Mouse (Mus musculus) inflammation-experienced regulatory T-cells, adult 6 months (primary cell): ENCODE data around the gene Ambra1. TPM values are rescaled to one million over a fixed set of nuclear protein-coding genes. Genes with fewer than 3 reads are reported as not detected.

Experiments used
- ATAC-seq: one replicate; pipeline ENCODE4 v1.8.0; 2017
- polyA plus RNA-seq, 3 experiments: library from polyadenylated mRNA; unstranded; fragments of 100-300 nt; shearing (Covaris generic); gene quantifications; one replicate each; pipeline ENCODE4 v1.2.1; 2017

The Ambra1 gene
- polyA plus RNA-seq, 3 experiments from 2014 or later, result 25.0 to 38.9 (median 32.2) TPM

- no peak for ATAC-seq
These were observed 192.0 kb downstream of the Ambra1 start for GRCm38 (mm10) chr2:91921790-91922570.

DNA sequence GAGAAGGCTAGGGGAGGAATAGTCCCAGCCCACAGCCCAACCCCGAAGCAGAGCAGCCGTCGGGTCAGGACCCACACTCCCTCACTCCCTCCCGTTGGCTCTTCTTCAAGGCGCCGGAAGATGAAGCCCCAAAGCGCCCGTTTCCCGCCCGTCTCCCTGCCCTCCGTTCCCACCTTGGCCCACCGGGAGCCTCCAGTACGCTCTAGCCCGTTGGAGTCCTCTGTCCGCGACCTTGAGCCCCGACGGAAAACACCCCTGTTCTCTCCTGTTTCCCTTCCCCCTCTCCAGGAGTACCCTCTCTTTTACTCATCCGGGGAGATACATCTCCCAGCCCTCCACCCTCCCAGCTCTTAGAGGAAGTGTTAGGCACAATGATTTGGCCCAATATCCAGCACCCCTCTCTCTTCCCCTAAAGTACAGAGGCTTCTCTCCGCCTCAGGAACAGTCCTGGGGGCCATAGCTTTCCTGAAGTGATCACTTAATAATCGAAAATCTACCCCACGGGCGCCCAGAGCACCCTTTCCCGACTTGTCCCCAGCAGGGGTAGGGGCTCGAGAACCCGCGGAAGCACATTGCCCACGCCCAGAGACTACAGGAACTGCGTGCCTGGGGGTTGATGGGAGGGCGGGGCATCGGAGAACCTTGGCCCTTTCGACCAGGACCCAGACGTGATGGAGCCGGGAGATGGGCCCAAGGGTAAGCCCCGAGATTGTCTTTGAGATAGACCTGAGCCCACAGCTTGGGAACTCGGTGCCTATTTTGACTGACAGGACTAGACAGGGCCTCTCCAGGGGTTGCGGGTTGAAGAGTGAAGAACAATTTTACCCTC is 192.9 kb downstream of the Ambra1 start:
- ATAC-seq, result no peak

- peak; percentile 61 for ATAC-seq
These were observed 193.7 kb downstream of the Ambra1 start for GRCm38 (mm10) chr2:91923415-91924337.

DNA sequence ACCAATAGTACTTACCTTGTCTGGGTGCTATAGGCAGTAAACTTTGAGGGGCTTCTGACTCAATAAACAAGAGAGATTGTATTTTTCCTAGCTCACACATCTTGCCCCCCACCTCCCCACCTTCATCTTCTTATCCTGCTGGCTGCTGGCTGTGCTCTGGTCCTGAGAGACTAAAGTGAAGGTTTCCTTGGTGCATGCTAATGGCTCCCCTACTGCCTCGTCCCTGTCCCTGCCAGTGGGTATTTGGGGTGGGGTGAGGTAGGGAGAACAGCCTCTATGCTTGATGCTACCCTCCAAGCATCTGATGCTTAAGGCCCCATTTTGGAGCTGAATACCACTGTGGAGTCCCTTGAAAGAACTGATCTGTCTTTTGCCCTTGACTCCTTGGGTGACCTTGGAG is 194.8 kb downstream of the Ambra1 start:
- no peak for ATAC-seq

GRCm38 (mm10) chr2:91925442-91925841 is 195.5 kb downstream of the Ambra1 start:
- no peak for ATAC-seq

- ATAC-seq, result no peak
These were observed 197.0 kb downstream of the Ambra1 start, which contains the start of gene Chrm4 for GRCm38 (mm10) chr2:91926949-91927348. Gene Chrm4, plus strand, starts transcription at chr2:91927249.

GRCm38 (mm10) chr2:91927826-91928533 is 198.0 kb downstream of the Ambra1 start:
- ATAC-seq, result peak; percentile 34

DNA sequence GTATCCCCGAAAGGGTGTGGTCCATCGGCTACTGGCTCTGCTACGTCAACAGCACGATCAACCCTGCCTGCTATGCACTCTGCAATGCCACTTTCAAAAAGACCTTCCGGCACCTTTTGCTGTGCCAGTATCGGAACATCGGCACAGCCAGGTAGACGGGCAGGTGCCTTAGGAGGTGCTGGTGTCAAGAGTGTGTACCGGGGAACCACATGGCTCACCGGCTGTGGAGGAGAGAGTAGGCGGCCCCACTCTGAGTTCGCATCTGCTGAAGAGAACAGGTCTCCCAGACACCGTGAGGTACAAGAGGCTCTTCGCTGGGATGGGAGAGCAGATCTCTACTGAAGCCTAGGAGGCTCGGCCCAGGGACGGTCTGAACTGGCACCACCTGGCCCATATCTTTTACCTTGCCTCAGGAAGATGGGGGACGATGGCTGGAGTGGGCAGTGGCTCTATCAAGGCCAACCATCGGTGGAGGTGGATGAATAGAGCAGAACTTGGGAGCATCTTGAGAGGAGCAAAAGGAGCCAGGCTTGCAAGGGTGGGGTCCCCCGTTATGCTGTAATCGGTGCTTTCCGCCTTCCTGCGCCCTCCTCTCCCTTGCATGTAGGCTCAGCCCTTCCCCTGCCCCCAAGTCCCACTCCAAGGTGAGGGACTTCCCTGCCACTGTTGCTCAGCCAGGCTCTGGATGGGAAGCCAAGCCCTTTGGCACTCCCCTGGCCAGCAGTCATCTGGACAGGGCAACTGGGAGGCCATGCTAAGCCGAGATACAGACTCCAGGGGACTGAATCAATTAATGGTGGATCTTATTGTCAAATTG is 198.8 kb downstream of the Ambra1 start:
- ATAC-seq, result no peak

DNA sequence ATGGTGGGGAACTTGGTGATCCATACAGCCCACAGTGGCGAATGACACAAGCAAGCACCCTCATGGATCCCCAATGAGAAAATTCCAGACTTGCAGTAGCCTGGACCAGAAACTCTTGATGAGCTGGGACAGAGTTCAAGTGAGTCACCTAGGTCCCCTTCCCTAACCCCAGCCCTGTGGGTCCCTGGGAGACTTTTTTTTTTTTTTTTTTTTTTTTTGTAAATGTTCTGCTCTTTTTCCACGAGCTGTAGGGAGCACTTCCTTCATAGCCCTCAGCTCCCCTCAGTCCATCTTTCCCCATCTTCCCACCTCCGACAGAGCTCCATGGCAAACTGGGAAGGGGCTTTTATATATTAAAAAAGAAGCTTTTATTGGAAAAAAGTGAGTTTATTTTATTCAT is 199.5 kb downstream of the Ambra1 start:
- ATAC-seq, result no peak

DNA sequence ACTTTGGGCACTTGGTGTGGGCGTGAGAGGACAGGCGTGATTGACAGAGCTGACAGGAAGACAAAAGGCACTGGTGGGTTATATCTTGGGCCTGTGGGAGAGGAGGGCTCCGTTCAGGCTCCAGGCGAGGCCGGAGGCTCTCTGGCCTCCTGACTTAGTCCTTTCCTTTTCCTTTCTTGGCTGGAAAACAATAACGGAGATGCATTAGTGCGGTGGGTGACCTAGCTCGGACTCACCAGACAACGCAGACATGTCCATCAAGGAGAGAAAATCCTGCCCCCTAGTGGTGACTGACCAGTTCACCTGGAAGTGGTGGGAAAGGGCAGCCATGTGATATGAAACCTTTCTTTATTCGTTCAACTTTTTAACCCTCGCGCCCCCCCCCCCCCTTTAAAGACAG is 200.0 kb downstream of the Ambra1 start:
- no peak for ATAC-seq

DNA sequence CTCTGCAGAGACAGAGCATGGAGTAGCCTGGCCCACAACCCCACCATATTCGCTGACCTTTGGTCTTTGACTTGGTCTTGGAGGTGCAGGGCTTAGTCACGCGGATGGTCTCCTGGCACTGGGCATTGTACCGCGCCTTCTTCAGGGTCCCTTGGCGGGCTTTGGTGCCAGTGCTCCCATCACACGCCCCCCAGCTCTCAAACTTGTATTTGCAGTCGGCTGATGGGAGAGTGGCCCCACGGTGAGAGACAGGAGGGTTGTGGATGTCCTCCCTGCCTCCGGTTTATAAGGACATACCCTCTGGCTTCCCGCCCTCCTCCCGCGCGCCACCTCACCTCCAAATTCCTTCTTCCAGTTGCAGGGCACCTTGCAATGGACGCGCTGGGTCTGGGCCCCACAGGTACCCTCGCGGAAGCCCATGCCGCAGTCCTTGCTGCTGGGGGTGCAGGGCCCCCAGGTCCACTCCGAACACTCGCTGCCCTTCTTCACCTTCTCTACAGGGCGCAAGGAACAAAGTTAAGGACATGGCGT is 200.9 kb downstream of the Ambra1 start:
- ATAC-seq, result no peak

DNA sequence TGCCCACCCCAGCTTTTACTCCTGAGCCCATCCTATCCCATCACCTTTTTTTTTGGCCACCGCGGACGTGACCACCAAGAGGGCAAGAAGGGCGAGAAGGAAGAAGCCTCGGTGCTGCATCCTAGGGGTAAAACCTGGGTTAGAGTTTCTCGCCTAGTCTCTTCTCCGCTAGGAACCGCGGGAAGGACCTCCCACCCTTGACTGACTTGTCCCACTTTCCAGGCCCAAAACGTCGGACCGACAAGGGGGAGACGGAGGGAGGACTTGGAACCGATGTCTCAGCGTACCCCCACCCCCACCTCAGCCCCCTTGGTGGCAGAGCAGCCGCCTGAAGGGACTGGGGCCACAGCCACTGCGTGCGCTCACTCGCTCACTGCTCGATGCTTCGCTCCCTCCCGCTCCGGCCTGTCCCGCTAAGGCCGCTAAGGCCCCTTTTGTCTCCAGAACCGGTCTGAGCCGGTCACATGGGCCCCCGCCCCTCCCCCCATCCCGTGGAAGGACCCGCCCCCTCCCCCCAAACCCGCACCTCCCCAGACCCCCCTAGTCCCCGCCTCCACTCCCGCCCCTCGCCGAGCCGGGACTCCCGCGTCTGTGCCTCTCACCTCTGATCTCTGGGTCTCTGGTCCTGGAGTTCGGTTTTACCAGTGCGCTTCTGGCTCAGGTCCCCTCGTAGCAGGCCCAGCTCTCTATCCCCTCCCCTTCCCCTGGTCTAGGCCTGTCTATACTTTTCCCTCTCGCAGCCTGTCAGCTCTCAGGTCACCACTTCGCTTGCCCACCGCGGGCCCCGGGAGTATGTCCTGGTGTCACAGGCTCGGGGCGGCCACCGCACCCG is 201.6 kb downstream of the Ambra1 start:
- ATAC-seq, result peak; percentile 15

DNA sequence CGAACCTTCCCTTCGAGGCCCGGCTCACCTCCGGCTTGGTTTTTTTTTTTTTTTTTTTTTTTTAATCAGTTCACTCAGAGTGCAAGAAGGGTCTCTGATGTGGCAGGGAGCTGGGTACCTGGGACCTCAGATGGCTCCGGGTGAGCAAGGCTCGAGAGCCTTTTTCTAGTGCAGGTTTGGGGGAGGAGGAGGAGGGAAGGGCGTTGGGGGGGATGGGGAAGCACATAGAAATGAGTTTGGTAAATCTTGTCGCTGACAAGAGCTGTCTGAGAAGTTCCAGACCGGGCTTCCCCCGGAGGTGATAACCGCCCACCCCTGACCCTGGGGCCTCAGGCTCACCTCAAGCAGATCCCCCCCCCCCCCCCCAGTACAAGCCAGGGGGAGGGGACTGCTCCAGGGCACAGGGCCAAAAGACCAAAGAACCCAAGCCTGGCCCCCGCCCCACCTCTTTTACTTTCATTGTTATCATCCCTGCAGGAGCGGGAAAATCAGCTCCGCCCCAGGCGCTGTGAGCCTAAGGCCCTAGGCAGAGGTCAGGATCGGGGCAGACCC is 202.3 kb downstream of the Ambra1 start, which contains the start of gene Mdk:
Mdk (minus strand) TSS at position 138 of the 552 bp plus-strand sequence.
- peak; percentile 12 for ATAC-seq

DNA sequence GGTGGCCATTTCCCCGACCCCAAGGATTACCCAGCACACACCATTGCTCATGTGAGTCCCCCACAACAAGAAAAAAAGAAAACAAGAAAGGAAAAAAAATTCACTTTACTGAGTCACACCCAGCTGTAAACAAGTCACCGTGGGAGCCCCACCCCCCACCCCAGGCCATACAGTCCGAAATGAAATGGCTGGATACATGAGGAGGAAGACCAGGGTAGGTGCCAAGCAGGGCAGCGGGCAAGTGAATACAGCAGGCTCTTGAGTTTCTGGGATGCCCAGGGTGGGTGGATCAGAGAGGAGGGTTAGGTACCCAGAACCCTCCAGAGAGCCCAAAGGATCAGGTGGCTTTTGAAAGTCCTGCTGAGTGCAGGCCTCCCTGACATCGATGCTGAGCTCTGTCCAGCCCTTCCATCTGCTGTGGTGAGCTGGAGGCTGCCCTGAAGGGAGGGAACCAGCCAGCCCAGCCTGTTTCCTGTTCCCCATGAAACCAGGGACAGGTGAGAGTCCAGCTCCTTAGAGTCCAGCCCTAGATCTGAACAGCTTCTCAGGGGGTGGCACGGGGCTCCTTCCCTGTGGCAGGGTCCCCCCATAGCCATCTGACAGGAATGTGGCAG is 202.9 kb downstream of the Ambra1 start:
- ATAC-seq, result no peak

- ATAC-seq, result no peak
These were observed 203.5 kb downstream of the Ambra1 start for GRCm38 (mm10) chr2:91933471-91933870.

DNA sequence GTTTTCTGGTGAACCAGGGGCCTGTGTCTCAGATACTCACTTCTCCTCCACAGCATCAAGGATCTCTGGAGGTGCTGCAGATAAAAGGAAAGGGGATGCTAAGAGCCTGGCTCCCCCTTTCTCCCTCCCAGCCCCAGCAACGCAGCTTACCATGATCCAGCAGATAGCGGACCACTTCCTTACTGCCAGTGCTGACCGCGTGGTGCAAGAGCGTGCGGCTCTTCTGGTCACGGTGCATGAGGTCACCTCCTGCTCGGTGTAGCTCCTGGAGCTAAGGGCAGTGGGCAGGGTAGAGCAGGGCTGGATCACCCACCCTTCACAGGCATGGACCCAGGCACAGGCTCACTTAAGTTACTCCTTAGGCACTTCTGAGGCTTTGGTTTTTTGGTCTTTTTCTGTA is 204.1 kb downstream of the Ambra1 start:
- ATAC-seq, result no peak

DNA sequence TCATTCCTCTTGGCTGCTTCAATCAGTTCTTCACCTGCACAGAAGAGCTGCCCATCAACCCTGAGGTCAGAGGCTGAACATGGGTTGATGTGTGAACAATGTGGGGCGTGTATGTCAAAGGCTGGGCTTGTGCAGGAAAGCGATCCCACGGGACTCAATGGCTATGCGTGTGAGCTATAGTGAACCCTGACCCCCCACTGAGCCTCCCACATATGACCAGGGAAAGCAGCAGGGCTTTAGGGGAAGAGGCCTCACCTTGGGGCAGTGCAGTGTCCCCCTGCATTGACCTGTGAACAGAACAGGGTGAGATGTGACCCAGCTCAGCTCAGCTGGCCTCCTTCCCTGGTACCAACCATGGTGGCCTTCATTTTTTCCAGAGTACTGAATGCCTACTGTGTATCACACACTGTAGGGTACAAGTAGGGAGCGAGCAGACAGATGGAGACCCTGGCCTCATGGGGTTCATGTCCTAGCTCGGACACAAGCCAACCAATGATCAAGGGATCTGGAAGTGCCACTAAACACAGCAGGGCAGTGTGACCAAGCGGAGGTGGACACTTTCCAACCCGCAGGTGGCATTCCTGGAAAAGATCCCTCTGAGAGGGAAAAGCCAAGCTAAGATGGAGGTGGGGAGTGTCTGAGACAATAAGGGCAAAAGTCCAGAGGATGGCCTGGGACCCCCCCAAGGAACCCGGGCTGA is 205.0 kb downstream of the Ambra1 start:
- ATAC-seq, result no peak

- no peak for ATAC-seq
These were observed 206.2 kb downstream of the Ambra1 start for GRCm38 (mm10) chr2:91936154-91936553.
